Mouse (Mus musculus): ENCODE results near the gene Ercc6l2. TPM values are rescaled to one million over a fixed set of nuclear protein-coding genes. Genes with fewer than 3 reads are reported as not detected.
"Not testable (repeated sequence)": the region's sequence is repeated elsewhere in the genome, so short reads cannot be mapped to it uniquely, and the experiment has no call there.

The Ercc6l2 gene
- total RNA-seq, 2 experiments from 2014 or later: 18.2 to 21.4 TPM

DNA sequence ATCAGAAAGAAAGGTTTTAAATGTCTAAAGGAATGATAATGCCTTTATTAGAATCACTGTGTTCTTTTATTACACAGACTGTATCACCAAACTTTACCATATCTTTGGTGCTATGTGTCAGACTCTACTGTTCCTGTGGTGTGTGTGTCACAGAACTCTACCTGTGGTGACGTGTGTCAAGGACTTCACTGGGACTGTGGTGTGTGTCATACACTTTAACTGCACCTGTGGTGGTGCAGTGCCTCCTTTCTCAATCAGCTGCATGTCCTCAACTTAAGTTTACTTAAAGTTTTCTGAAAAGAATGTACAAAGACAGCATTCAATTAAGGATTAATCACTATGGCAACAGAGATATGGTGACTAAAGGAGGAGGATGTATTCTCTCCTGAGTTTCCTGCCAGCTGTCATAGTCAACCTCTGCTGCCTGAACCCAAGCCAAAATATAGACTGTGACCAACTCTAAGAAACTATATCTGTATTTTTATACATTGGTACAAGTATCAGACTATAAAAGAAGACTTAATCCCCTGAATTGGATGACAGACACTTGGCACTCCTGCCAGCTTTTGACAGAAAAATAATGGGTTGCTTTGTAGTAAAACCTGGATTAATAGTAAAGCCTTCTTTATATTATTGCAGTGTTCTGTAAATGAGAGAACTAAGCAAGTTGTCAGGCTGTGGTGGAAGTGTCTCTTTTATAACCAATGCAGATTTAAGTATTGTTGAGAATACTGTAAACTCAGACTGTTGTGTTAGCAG lies 64.2 kb downstream of the Ercc6l2 start:
- no peak for DNase-seq (ENCODE audit: low spot score in 2 of 2)

GRCm38 (mm10) chr13:63879864-63880141 lies 64.8 kb downstream of the Ercc6l2 start:
- DNase-seq (ENCODE audit: low spot score in 2 of 2): no peak

DNA sequence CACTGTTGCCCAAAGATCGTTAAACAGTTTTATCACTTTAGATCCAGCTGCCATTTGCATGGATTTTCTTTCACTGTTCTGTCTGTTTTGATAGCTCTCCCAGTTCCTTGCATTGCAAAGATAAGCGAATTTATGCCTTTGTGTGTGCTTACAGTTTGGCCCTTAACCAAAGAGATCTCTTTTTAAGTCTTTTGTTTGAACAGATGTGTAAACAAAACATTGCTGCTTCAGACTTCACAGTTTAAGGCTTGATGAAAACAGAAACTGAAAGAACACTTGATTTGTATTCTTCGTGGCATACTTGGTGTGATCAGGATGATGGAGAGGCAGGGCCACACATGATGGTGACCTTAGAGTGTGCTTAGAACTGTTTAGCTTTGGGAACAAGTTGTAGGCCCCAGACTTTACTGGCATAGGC lies 70.5 kb downstream of the Ercc6l2 start:
- DNase-seq (ENCODE audit: low spot score in 2 of 2): no peak

DNA sequence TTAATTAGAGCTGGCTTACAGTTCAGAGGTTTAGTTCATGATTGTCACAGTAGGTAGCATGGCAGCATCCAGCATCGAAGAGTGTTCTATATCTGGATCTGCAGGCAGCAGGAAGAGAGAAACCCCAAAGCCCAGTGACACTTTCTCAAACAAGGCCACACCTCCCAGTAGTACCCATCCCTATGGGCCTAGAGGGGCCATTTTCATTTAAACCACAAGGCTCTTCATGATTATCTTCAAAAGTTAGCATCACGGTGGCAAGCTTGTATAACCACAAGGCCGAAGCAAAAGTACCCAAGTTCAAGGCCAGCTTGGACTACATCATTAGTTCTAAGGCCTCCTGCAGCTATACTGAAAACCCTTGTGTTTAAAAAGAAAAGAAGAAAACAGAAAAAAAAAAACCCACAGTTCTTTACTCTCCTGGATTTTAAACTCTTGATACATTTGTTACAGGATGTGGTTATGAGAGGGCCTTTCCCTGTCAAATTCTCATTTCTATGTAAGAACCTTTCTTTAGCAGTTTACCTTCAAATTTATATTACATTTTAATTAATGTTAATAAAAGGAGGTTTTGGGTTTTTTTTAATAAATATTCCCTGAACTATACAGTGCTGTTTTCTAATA lies 71.5 kb downstream of the Ercc6l2 start:
- DNase-seq (ENCODE audit: low spot score in 2 of 2): no peak

GRCm38 (mm10) chr13:63900679-63901302 lies 85.8 kb downstream of the Ercc6l2 start:
- no peak for DNase-seq (ENCODE audit: low spot score in 2 of 2)

DNA sequence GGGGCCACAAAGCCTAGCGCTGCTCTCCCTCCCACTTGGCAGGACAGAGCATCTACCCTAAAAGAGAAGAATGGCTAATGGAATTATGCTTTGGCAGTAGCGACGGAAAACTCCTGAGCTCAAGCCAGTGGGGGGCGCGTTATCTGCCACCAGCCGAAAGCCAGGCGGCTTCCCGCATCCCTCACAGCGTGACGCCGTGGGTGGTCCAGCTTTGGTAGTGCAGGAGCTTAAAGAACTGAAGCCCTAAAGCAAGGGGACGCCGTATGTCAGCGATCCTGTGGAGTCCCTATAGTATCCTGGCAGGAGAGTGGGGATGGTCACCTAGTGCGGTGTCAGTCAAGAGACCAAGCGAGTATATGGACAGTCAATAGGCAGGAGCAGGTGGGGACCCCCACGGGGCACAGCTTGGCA lies 86.3 kb downstream of the Ercc6l2 start:
- peak; percentile 52 to 69 for DNase-seq (ENCODE audit: low spot score in 2 of 2)

- peak; percentile 24 to 40 for DNase-seq (ENCODE audit: low spot score in 2 of 2)
Measured at GRCm38 (mm10) chr13:63901714-63902597, 86.9 kb downstream of the Ercc6l2 start.

DNA sequence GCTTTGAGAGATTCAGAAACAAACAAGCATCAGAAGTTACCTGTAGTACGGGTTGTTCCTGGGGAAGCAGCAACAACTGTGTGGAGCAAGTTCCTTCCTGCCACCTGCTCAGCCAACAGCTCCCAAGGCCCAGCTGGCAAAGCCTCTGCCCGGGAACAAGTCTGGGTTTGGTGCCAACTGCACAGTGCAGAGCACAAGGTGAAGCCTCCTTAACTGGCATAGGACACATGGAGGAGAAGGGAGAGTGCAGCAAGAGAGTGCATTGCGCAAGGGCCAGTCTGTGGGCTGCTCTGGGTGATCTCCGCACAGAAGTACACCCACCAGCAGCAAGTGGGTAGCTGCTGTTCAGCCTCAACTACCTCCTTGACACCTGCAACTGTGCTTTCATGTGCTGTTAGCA lies 91.5 kb downstream of the Ercc6l2 start:
- no peak for DNase-seq (ENCODE audit: low spot score in 2 of 2)

DNA sequence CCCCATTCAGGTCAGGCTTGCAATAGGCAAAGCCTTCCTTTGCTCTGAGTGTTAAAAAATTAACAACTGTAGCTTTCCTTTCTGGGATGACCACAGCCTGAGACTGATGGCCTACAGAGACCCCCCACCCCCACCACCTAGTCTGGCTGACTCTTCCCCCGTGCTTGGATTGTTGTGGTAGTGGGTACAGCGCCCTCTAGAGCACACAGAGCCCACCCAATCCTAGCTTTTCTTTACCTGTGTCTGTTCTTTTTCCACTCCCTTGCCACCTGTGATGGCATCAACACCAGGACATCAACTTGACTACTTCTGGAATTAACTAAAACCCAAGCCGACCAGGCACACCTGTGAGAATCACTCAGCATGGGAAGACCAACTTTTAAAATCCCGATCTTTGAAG lies 92.4 kb downstream of the Ercc6l2 start:
- DNase-seq (ENCODE audit: low spot score in 2 of 2): no peak

GRCm38 (mm10) chr13:63910141-63910804 lies 95.2 kb downstream of the Ercc6l2 start:
- DNase-seq (ENCODE audit: low spot score in 2 of 2): no peak

- no peak for DNase-seq (ENCODE audit: low spot score in 2 of 2)
Measured at GRCm38 (mm10) chr13:63911617-63912016, 96.6 kb downstream of the Ercc6l2 start.

DNA sequence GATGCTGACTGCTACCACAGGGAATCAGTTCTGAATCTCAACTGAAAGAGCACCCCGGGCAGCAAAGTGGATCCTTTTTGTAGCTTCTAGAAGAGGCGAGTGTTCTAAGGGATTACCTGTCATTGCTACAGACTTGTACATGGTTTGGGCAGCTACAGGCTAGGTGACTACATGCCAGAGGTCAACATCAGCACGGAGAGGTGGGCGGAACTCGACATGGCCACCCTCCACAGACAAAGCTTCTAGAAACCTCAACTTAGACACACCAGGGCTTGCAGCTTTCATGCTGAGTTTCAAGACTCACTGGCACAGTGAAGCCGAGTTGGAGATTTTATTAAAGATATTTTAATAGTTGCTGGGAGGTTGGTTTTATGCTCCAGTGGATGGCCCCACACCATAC lies 98.1 kb downstream of the Ercc6l2 start:
- DNase-seq (ENCODE audit: low spot score in 2 of 2): no peak

GRCm38 (mm10) chr13:63915176-63915575 lies 100.1 kb downstream of the Ercc6l2 start:
- DNase-seq (ENCODE audit: low spot score in 2 of 2): no peak

DNA sequence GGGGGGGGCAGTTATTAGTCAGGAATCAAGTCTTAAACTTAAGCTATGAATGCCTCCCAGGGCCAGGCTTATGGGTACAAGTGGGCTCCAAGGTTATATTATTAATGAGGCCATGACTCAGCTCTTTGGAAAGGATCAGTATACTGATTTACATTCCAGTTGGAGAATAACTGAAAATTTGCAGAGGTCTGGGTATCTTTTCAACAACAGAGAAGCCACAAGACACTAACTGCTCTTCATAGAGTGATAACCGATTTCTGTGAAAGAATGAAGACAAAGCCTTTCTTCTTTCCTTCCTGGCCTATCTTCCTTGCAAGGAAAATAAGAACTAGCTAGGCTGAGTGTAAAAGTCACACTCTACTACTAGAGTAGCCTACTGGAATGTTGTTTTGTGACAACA lies 100.6 kb downstream of the Ercc6l2 start:
- no peak for DNase-seq (ENCODE audit: low spot score in 2 of 2)

- DNase-seq (ENCODE audit: low spot score in 2 of 2): no peak
Measured at GRCm38 (mm10) chr13:63916568-63916967, 101.5 kb downstream of the Ercc6l2 start.

DNA sequence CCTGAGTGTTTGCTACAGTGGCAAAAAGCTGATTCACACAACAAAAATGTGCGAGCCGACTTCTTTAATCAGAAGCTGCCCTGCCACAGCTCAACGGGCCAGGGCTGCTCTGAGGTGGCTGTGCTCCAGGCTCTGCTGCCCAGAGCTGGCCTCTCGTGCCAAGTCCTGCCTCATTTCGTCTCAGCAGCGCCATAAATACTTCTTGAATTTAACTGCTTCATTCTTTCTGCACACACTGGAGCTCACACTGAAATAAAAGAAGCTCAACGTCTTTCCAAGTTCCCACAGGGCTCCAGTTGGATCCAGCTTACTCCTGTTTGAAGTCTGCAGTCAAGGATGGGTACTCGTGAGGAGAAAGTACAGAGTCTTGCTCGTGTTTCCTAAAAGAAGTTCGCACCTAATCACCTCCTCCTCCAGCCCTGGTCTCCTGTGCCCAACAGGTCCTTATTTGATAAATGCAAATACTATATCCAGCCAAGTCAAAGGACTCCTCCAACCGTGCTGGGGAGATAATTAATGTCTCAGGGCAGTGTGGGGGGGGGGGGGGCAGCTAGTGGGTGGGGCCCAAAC lies 102.2 kb downstream of the Ercc6l2 start:
- peak in 1 of 2 experiments; percentile 64 for DNase-seq (ENCODE audit: low spot score in 2 of 2)

GRCm38 (mm10) chr13:63917776-63918621 lies 103.0 kb downstream of the Ercc6l2 start:
- peak in 1 of 2 experiments; percentile 27 for DNase-seq (ENCODE audit: low spot score in 2 of 2)

DNA sequence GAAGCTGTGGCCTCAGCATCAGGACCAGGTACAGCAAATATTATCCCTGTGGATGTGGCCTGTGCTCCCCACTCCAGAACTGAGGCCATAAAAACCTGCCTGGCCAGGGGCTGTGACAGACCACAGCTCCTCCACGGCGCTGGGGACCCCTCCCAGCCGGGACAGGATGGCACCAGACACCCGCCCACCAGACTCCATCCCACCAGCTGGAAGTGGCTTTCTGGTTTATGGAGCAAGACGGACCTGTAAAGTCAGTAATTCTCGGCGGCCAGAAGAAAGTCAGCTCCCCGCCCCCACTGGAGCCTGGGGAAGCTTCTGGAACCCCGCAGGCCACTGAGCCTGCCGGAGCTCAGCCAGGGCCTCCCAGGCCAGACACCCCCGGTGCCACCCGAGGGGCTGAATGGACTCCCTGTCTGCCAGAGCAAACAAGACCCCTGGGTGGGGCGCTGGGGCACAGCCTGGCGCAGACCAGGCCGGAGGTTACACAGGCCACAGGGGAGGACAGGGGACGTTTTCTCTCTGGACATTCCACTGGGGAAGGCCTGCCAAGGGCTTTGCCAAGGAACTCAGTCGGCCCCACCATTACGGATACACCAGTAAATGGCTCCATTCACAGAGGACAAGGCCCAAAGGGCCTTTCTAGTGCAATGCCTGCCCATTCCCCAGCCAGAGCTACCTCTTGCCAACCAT lies 103.8 kb downstream of the Ercc6l2 start:
- peak in 1 of 2 experiments; percentile 36 for DNase-seq (ENCODE audit: low spot score in 2 of 2)

- DNase-seq (ENCODE audit: low spot score in 2 of 2): not testable (repeated sequence)
Measured at GRCm38 (mm10) chr13:63924036-63924435, 109.0 kb downstream of the Ercc6l2 start.

Data from gastrocnemius, postnatal 4 days (tissue).